Mouse (Mus musculus) CH12.LX (cell line): Measurements from ENCODE around the gene Ints3. TPM values are rescaled to one million over a fixed set of nuclear protein-coding genes. Genes with fewer than 3 reads are reported as not detected.

ENCODE experiments used
- DNase-seq: peaks from one replicate; pipeline ENCODE4 v3.0.0-alpha.2; 2013; ENCODE audit errors: extremely low read depth
- H3K27ac ChIP-seq: 2 replicates; pipeline ENCODE4 v1.5.1; 2012; ENCODE audit warnings: low read depth, mild to moderate bottlenecking, control low read depth, moderate library complexity; ENCODE audit not compliant: insufficient read depth
- H3K27me3 ChIP-seq: replicated peaks from 2 replicates; pipeline ENCODE3; 2012; ENCODE audit warnings: inconsistent platforms
- H3K36me3 ChIP-seq, 2 experiments: replicated peaks in 1 of 2; 2 replicates each; pipeline versions ENCODE3 to v1.6.1; 2012; ENCODE audit warnings: inconsistent platforms in 1 of 2, low read length in 1 of 2, mild to moderate bottlenecking in 1 of 2, mixed read lengths in 1 of 2, moderate library complexity in 1 of 2; ENCODE audit not compliant: control insufficient read depth in 1 of 2, insufficient read depth in 1 of 2
- H3K4me1 ChIP-seq, 2 experiments: 2 replicates each; pipeline ENCODE4 v1.6.1; 2012; ENCODE audit warnings: inconsistent platforms in 1 of 2, moderate library complexity in 1 of 2; ENCODE audit not compliant: insufficient read depth in 2 of 2, control insufficient read depth in 1 of 2
- H3K4me2 ChIP-seq: 2 replicates; pipeline ENCODE4 v1.6.1; 2012; ENCODE audit warnings: low read depth, mild to moderate bottlenecking, control low read depth; ENCODE audit not compliant: poor library complexity, insufficient read depth, severe bottlenecking
- H3K4me3 ChIP-seq, 3 experiments: fragments of 150-350 bp in 1 of 3; sonication (generic) in 1 of 3; replicated peaks in 1 of 3; 2 replicates each; pipeline versions ENCODE3 to v1.5.1; 2011 to 2012; ENCODE audit warnings: low read depth in 2 of 3, low read length in 2 of 3, mild to moderate bottlenecking in 2 of 3, moderate library complexity in 2 of 3, control low read depth in 1 of 3, improper control_type of control experiment in 1 of 3, inconsistent platforms in 1 of 3, mixed read lengths in 1 of 3; ENCODE audit not compliant: poor library complexity in 1 of 3
- H3K79me2 ChIP-seq: replicated peaks from 2 replicates; pipeline ENCODE4 v1.6.1; 2012; ENCODE audit warnings: mild to moderate bottlenecking, moderate library complexity; ENCODE audit not compliant: control insufficient read depth, poor library complexity, insufficient read depth, severe bottlenecking; ENCODE audit errors: extremely low read depth
- H3K9ac ChIP-seq: 2 replicates; pipeline ENCODE4 v1.6.1; 2012; ENCODE audit warnings: low read depth, mild to moderate bottlenecking, control low read depth, moderate library complexity; ENCODE audit not compliant: insufficient read depth
- H3K9me3 ChIP-seq: replicated peaks from 2 replicates; pipeline ENCODE3; 2012; ENCODE audit warnings: low read length, inconsistent platforms, mixed read lengths
- CHD1 ChIP-seq: IDR thresholded peaks from 2 replicates; pipeline ENCODE4 v1.6.1; 2012; ENCODE audit warnings: low read depth, low read length, improper control_type of control experiment, inconsistent platforms
- CHD2 ChIP-seq: IDR thresholded peaks from 2 replicates; pipeline ENCODE4 v1.6.1; 2011; ENCODE audit warnings: low read length, improper control_type of control experiment
- E2F4 ChIP-seq: IDR thresholded peaks from 2 replicates; pipeline ENCODE4 v1.6.1; 2011; ENCODE audit warnings: low read depth, low read length, improper control_type of control experiment; ENCODE audit not compliant: insufficient replicate concordance
- EP300 ChIP-seq: IDR thresholded peaks from 2 replicates; pipeline ENCODE4 v1.6.1; 2011; ENCODE audit warnings: low read length, improper control_type of control experiment
- ETS1 ChIP-seq: conservative IDR thresholded peaks from 2 replicates; pipeline ENCODE4 v1.6.1; 2012; ENCODE audit warnings: low read depth, mild to moderate bottlenecking, inconsistent platforms, low read length, improper control_type of control experiment, moderate library complexity
- GABPA ChIP-seq: IDR thresholded peaks from 2 replicates; pipeline ENCODE4 v1.6.1; 2012; ENCODE audit warnings: low read depth, low read length, improper control_type of control experiment, inconsistent platforms; ENCODE audit not compliant: insufficient replicate concordance
- JUN ChIP-seq: IDR thresholded peaks from 2 replicates; pipeline ENCODE4 v1.6.1; 2011; ENCODE audit warnings: low read depth, mild to moderate bottlenecking, low read length, improper control_type of control experiment, moderate library complexity; ENCODE audit not compliant: insufficient read depth
- KAT2A ChIP-seq: IDR thresholded peaks from 2 replicates; pipeline ENCODE4 v1.6.1; 2012; ENCODE audit warnings: low read length, improper control_type of control experiment, inconsistent platforms; ENCODE audit not compliant: insufficient replicate concordance
- MAX ChIP-seq: IDR thresholded peaks from 2 replicates; pipeline ENCODE4 v1.6.1; 2011; ENCODE audit warnings: low read length, improper control_type of control experiment
- MYC ChIP-seq: IDR thresholded peaks from 2 replicates; pipeline ENCODE4 v1.6.1; 2011; ENCODE audit warnings: low read depth, mild to moderate bottlenecking, improper control_type of control experiment, low read length
- POLR2AphosphoS2 ChIP-seq: IDR thresholded peaks from 2 replicates; pipeline ENCODE4 v1.6.1; 2011; ENCODE audit warnings: low read depth, low read length, improper control_type of control experiment
- RAD21 ChIP-seq: IDR thresholded peaks from 2 replicates; pipeline ENCODE4 v1.6.1; 2011; ENCODE audit warnings: low read depth, mild to moderate bottlenecking, low read length, improper control_type of control experiment, moderate library complexity
- RCOR1 ChIP-seq: conservative IDR thresholded peaks from 2 replicates; pipeline ENCODE4 v1.6.1; 2012; ENCODE audit warnings: low read depth, mild to moderate bottlenecking, inconsistent platforms, low read length, improper control_type of control experiment
- SIN3A ChIP-seq: IDR thresholded peaks from 2 replicates; pipeline ENCODE4 v1.6.1; 2012; ENCODE audit warnings: low read length, improper control_type of control experiment, inconsistent platforms
- SMC3 ChIP-seq: IDR thresholded peaks from 2 replicates; pipeline ENCODE4 v1.6.1; 2011; ENCODE audit warnings: low read depth, low read length, improper control_type of control experiment
- TCF12 ChIP-seq: IDR thresholded peaks from 2 replicates; pipeline ENCODE4 v1.6.1; 2014; ENCODE audit warnings: low read depth, mild to moderate bottlenecking, inconsistent platforms, low read length, improper control_type of control experiment
- USF1 ChIP-seq: IDR thresholded peaks from 2 replicates; pipeline ENCODE4 v1.6.1; 2014; ENCODE audit warnings: low read depth, mild to moderate bottlenecking, inconsistent platforms, low read length, improper control_type of control experiment
- ZKSCAN1 ChIP-seq: IDR thresholded peaks from 2 replicates; pipeline ENCODE4 v1.6.1; 2012; ENCODE audit warnings: low read depth, inconsistent platforms, low read length, improper control_type of control experiment, borderline replicate concordance
- ZMIZ1 ChIP-seq: IDR thresholded peaks from 2 replicates; pipeline ENCODE4 v1.6.1; 2012; ENCODE audit warnings: low read depth, mild to moderate bottlenecking, inconsistent platforms, low read length, improper control_type of control experiment
- ZNF384 ChIP-seq: IDR thresholded peaks from 2 replicates; pipeline ENCODE4 v1.6.1; 2012; ENCODE audit warnings: low read depth, low read length, improper control_type of control experiment, inconsistent platforms
- dilution Hi-C: fragments of 300-500 bp; cut with MboI; formaldehyde crosslinking; loops from 2 replicates; pipeline ENCODE4 v1.14.3; 2020; ENCODE audit warnings: low sequenced_read_pairs; ENCODE audit not compliant: extremely low pct_unique_long_range_greater_than_20kb, extremely low pct_ligation_motif_present
- in situ Hi-C: fragments of 300-500 bp; cut with MboI; formaldehyde crosslinking; loops from 3 replicates; pipeline ENCODE4 v1.14.3; 2019; ENCODE audit warnings: low sequenced_read_pairs, low pct_ligation_motif_present, low pct_unique_long_range_greater_than_20kb, mixed read lengths
- polyA plus RNA-seq: library from polyadenylated mRNA; unstranded; fragments of >175 nt; gene quantifications from 2 replicates; pipeline ENCODE4 v1.2.1, GENCODE M21; 2012; ENCODE audit warnings: low read depth; ENCODE audit not compliant: insufficient read length
- total RNA-seq, 2 experiments: library from RNA; depleted of rRNA; stranded (reverse); fragments of 300-350 nt in 1 of 2; fragments of >200 nt in 1 of 2; gene quantifications; 2 replicates each; pipeline ENCODE4 v1.2.3; 2012 to 2014

Ints3 gene
- total and polyA plus RNA-seq, 3 experiments: 20.5 to 45.9 (median 30.7) TPM

DNA sequence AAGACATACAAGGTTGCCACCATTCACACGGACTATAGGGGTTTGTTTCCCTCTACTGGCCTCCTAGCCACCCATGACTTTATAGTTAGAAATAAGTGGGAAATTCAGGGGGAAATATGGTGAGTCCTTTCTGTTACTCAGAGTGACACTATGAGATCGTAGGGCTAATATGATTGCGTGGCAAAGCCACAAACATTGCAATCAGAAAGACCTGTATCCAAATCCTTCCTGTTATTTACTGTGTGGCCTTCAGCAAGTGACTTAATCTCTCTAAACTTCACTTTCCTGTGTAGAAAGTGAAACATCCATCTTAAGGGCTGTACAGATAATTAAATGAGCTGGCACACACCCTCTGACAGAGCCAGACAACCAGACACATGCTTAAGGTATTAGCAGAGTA lies 24.7 kb downstream of the Ints3 start:
- Histone ChIP-seq H3K9ac (no peak overlapping the region), H3K4me3 (no peak overlapping the region), H3K27ac (no peak overlapping the region), H3K27me3 (no peaks in the 10 kb centered on the region), H3K9me3 (no peaks in the 10 kb centered on the region), H3K36me3 (peaks cover 75 to 100% of the 10 kb centered on the region in 2 experiments), H3K79me2 (no peaks in the 10 kb centered on the region), H3K4me1 (no peaks in the 10 kb centered on the region), H3K4me2 (no peak overlapping the region)
- no peak for TF ChIP-seq MAX
- TF ChIP-seq EP300: no peak
- TF ChIP-seq RCOR1: no peak
- TF ChIP-seq E2F4: no peak
- no peak for DNase-seq
- dilution Hi-C loops: no loop called here
- in situ Hi-C loops: no loop called here

- TF ChIP-seq ZKSCAN1 (no peak), GABPA (no peak), SIN3A (no peak), RCOR1 (no peak), USF1 (no peak), MYC (no peak), CHD1 (no peak), POLR2AphosphoS2 (no peak), TCF12 (no peak), CHD2 (no peak), ZNF384 (no peak), RAD21 (no peak), JUN (no peak)
- DNase-seq: no peak
- dilution Hi-C loops (no loop called here), in situ Hi-C loops (no loop called here)
- Histone ChIP-seq H3K4me1 (no peaks in the 10 kb centered on the region), H3K36me3 (peaks cover 89 to 100% of the 10 kb centered on the region in 2 experiments), H3K27me3 (no peaks in the 10 kb centered on the region), H3K27ac (no peak overlapping the region), H3K9ac (no peak overlapping the region), H3K79me2 (no peaks in the 10 kb centered on the region), H3K9me3 (no peaks in the 10 kb centered on the region), H3K4me3 (no peak overlapping the region), H3K4me2 (no peak overlapping the region)
These were observed 27.0 kb downstream of the Ints3 start for GRCm38 (mm10) chr3:90406414-90406813.

DNA sequence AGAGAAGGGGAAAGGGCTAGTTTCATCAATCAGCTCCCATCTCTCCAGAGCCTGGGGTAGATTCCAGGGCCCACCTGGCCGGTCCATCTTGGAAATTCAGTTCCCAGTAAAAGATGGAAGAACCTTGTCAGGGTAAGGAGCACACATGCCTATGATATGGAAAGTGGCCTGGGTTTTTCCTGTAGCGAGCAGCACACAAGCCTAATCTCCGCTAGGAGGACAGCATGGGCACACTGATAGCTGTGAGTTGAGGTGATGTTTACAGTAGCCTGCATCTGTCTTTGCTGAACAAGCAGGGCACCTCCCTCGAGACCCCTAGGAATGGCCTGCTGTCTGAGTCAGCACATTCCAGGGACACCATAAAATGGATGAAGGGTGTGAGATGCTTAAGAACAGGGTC lies 28.8 kb downstream of the Ints3 start:
- Histone ChIP-seq H3K27me3 (no peaks in the 10 kb centered on the region), H3K79me2 (no peaks in the 10 kb centered on the region), H3K36me3 (peaks cover 95 to 100% of the 10 kb centered on the region in 2 experiments), H3K4me3 (no peak overlapping the region), H3K4me2 (no peak overlapping the region), H3K27ac (no peak overlapping the region), H3K9me3 (no peaks in the 10 kb centered on the region), H3K9ac (no peak overlapping the region), H3K4me1 (no peaks in the 10 kb centered on the region)
- TF ChIP-seq ZMIZ1: no peak
- TF ChIP-seq EP300: no peak
- TF ChIP-seq SIN3A: no peak
- TF ChIP-seq KAT2A: no peak
- no peak for TF ChIP-seq RAD21
- TF ChIP-seq ETS1: no peak
- TF ChIP-seq E2F4: no peak
- no peak for TF ChIP-seq SMC3
- DNase-seq: no peak
- in situ Hi-C loops: no loop called here
- dilution Hi-C loops: no loop called here
